Mouse (Mus musculus) lung, embryonic 16.5 days (tissue): ENCODE data around the gene Idi2. TPM values are rescaled to one million over a fixed set of nuclear protein-coding genes. Genes with fewer than 3 reads are reported as not detected.
"Not testable (repeated sequence)": the region's sequence is repeated elsewhere in the genome, so short reads cannot be mapped to it uniquely, and the experiment has no call there.

Experiments used
- ATAC-seq: fragments of 200-750 bp; cut with Nextera tagmentation; 2 replicates; pipeline ENCODE4 v1.8.0; 2017; ENCODE audit warnings: low read depth, mild to moderate bottlenecking, moderate library complexity
- H3K27ac ChIP-seq: fragments of 300-500 bp; sonication (generic); 2 replicates; pipeline ENCODE4 v1.5.1; 2014; ENCODE audit warnings: mild to moderate bottlenecking, control low read depth, low read length
- H3K27me3 ChIP-seq: fragments of 300-500 bp; sonication (generic); 2 replicates; pipeline ENCODE4 v1.6.1; 2014; ENCODE audit warnings: low read depth, low read length, mixed read lengths; ENCODE audit not compliant: control insufficient read depth, insufficient read depth
- H3K36me3 ChIP-seq: fragments of 300-500 bp; sonication (generic); 2 replicates; pipeline ENCODE4 v1.6.1; 2014; ENCODE audit warnings: low read length; ENCODE audit not compliant: control insufficient read depth, insufficient read depth
- H3K4me1 ChIP-seq: fragments of 300-500 bp; sonication (generic); replicated peaks from 2 replicates; pipeline ENCODE4 v1.6.1; 2014; ENCODE audit warnings: low read length, mixed read lengths; ENCODE audit not compliant: control insufficient read depth, insufficient read depth
- H3K4me2 ChIP-seq: fragments of 300-500 bp; sonication (generic); 2 replicates; pipeline ENCODE4 v1.6.1; 2014; ENCODE audit warnings: low read depth, low read length, control low read depth
- H3K4me3 ChIP-seq: fragments of 300-500 bp; sonication (generic); 2 replicates; pipeline ENCODE4 v1.5.1; 2014; ENCODE audit warnings: mild to moderate bottlenecking, low read length, control low read depth
- H3K9ac ChIP-seq: fragments of 300-500 bp; sonication (generic); 2 replicates; pipeline ENCODE4 v1.6.1; 2014; ENCODE audit warnings: low read length, control low read depth
- H3K9me3 ChIP-seq: fragments of 300-500 bp; sonication (generic); 2 replicates; pipeline ENCODE4 v1.6.1; 2016; ENCODE audit warnings: low read length; ENCODE audit not compliant: control insufficient read depth
- WGBS: fragments of 180-500 bp; shearing (Covaris S2); extraction: QIAGEN DNeasy Blood & Tissue Kit; methylation state at CpG from one replicate; pipeline ENCODE4 v1.1.7; 2014; 5-methylcytosine and 5-hydroxymethylcytosine counted together
- polyA plus RNA-seq: library from polyadenylated mRNA; unstranded; fragments of >200 nt; fragmentation: Nextera tagmentation; extraction: Ambion mirVana; gene quantifications from 2 replicates; pipeline ENCODE4 v1.2.1, GENCODE M21; 2015

The Idi2 gene
- 0.06 TPM in 1 of 2 replicates, not detected in the other for polyA plus RNA-seq

GRCm38 (mm10) chr13:8952563-8952962 lies at the start of gene Idi2:
Idi2 (plus strand) TSS chr13:8952863.
- ATAC-seq: not testable (repeated sequence)

GRCm38 (mm10) chr13:8905986-8906385 lies 46.7 kb upstream of the Idi2 start:
- not testable (repeated sequence) for H3K9ac ChIP-seq, H3K4me3 ChIP-seq, H3K27ac ChIP-seq, ATAC-seq, H3K4me2 ChIP-seq, H3K36me3 ChIP-seq, H3K27me3 ChIP-seq, H3K4me1 ChIP-seq, H3K9me3 ChIP-seq
- WGBS: 83% methylated on average over 2 of the region's 2 CpGs

More at GRCm38 (mm10) chr13:8952563-8952962, at the start of gene Idi2:
- H3K9me3 ChIP-seq, H3K27ac ChIP-seq, H3K9ac ChIP-seq, H3K27me3 ChIP-seq, H3K4me1 ChIP-seq, H3K4me3 ChIP-seq, H3K4me2 ChIP-seq, H3K36me3 ChIP-seq: not testable (repeated sequence)

- H3K9ac ChIP-seq, H3K4me1 ChIP-seq, ATAC-seq, H3K27ac ChIP-seq, H3K9me3 ChIP-seq, H3K27me3 ChIP-seq, H3K4me2 ChIP-seq, H3K36me3 ChIP-seq, H3K4me3 ChIP-seq: not testable (repeated sequence)
- 88% methylated on average over 8 of the region's 8 CpGs for WGBS
Observed at GRCm38 (mm10) chr13:8913890-8914289, 38.8 kb upstream of the Idi2 start.

GRCm38 (mm10) chr13:8933499-8933898 lies 19.2 kb upstream of the Idi2 start:
- H3K36me3 ChIP-seq: no peaks in the 10 kb centered on the region
- no peak overlapping the region for H3K4me3 ChIP-seq
- ATAC-seq: no peak
- WGBS: 46% methylated on average over 2 of the region's 2 CpGs
- no peaks in the 10 kb centered on the region for H3K27me3 ChIP-seq
- no peaks in the 10 kb centered on the region for H3K9me3 ChIP-seq
- H3K27ac ChIP-seq: no peak overlapping the region
- no peak overlapping the region for H3K4me2 ChIP-seq
- H3K9ac ChIP-seq: no peak overlapping the region
- H3K4me1 ChIP-seq: no peaks in the 10 kb centered on the region

GRCm38 (mm10) chr13:8937611-8938140 lies 15.0 kb upstream of the Idi2 start:
- WGBS: 60% methylated on average over 6 of the region's 6 CpGs
- not testable (repeated sequence) for H3K4me1 ChIP-seq, H3K4me3 ChIP-seq, ATAC-seq, H3K9ac ChIP-seq, H3K4me2 ChIP-seq, H3K9me3 ChIP-seq, H3K36me3 ChIP-seq, H3K27me3 ChIP-seq, H3K27ac ChIP-seq

GRCm38 (mm10) chr13:8941110-8941509 lies 11.6 kb upstream of the Idi2 start:
- not testable (repeated sequence) for H3K4me1 ChIP-seq, H3K27me3 ChIP-seq, H3K27ac ChIP-seq, ATAC-seq, H3K9me3 ChIP-seq, H3K4me2 ChIP-seq, H3K9ac ChIP-seq, H3K36me3 ChIP-seq, H3K4me3 ChIP-seq
- 71% methylated on average over 4 of the region's 4 CpGs for WGBS

GRCm38 (mm10) chr13:8941701-8942100 lies 11.0 kb upstream of the Idi2 start:
- H3K4me3 ChIP-seq, H3K27ac ChIP-seq, H3K36me3 ChIP-seq, ATAC-seq, H3K9me3 ChIP-seq, H3K9ac ChIP-seq, H3K27me3 ChIP-seq, H3K4me1 ChIP-seq, H3K4me2 ChIP-seq: not testable (repeated sequence)
- WGBS: 0% methylated on average over 1 of the region's 5 CpGs

- H3K4me3 ChIP-seq, H3K36me3 ChIP-seq, H3K27me3 ChIP-seq, H3K9ac ChIP-seq, H3K4me2 ChIP-seq, H3K27ac ChIP-seq, ATAC-seq, H3K4me1 ChIP-seq, H3K9me3 ChIP-seq: not testable (repeated sequence)
- no CpG with 5 or more reads among the region's 5 CpGs for WGBS
Observed at GRCm38 (mm10) chr13:8943828-8944227, 8.8 kb upstream of the Idi2 start.

GRCm38 (mm10) chr13:8948131-8948530 lies 4.5 kb upstream of the Idi2 start, which contains the start of gene Gm9745:
Gm9745 (minus strand) TSS chr13:8948231.
- not testable (repeated sequence) for H3K4me3 ChIP-seq, H3K27ac ChIP-seq, ATAC-seq, H3K9me3 ChIP-seq, H3K9ac ChIP-seq, H3K27me3 ChIP-seq, H3K36me3 ChIP-seq, H3K4me2 ChIP-seq, H3K4me1 ChIP-seq

GRCm38 (mm10) chr13:8955127-8955526 lies 2.5 kb downstream of the Idi2 start:
- ATAC-seq, H3K36me3 ChIP-seq, H3K9ac ChIP-seq, H3K4me2 ChIP-seq, H3K9me3 ChIP-seq, H3K4me3 ChIP-seq, H3K27me3 ChIP-seq, H3K4me1 ChIP-seq, H3K27ac ChIP-seq: not testable (repeated sequence)
- WGBS: 90% methylated on average over 2 of the region's 2 CpGs
